Mouse (Mus musculus) heart, postnatal 0 days (tissue): ENCODE measurements around the gene Fbll1.

Source experiments
- CTCF ChIP-seq: IDR thresholded peaks from 2 replicates; pipeline ENCODE4 v1.5.1; 2016; ENCODE audit warnings: antibody characterized with exemption, control low read depth, low read depth
- EP300 ChIP-seq: IDR thresholded peaks from 2 replicates; pipeline ENCODE4 v1.6.1; 2016; ENCODE audit warnings: antibody characterized with exemption, low read depth

GRCm38 (mm10) chr11:35833270-35833669, 34.6 kb upstream of the Fbll1 start:
- TF ChIP-seq CTCF (no peak), EP300 (no peak)
